Comparison of ENCODE assay signal across 11 mouse cellular contexts in the genomic region with DNA sequence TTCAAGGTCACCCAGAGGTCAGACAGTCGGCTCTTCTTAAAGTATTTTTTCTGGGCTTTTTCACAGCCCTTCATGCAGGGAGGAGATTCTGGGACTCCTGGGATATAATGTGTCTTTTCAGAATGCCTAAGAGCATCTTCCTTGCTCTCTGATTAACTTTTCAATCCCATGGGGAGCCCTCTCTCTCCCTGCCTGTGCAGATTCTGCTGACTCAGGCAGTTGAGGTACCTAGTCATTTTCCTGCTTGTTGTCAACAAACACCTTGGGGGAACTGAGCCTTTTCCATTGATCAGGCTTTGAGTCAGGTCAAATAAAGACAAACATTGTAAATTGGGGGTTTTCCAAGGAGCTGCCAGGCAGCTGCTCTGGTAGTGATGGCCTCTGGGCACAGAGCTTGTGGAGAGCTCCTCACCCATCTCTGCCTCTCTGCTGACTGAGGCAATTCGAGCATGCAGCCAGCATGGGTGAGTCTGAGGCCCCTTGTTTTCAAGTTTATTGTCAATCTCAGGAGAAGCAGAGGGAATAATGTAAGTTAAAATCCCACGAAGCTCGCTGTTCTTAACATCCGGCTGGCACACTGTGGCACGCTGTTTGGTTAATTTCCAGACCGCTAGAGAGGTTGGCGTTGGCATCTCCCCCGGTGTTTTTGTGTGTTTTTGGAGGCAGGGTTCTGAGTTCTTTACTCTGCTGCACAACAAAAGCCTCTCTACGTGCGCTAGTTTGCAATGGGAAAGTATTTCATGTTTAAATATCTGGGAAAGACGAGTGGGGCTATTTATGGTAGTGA.
DNase-seq lines count a peak whose midpoint lies in the region; ATAC-seq and TF ChIP-seq lines count a peak whose summit lies in the region.
"Had no signal": no experiment of that assay in that cellular context is flagged by ENCODE, and none has a peak within 500 bp of the region (broad histone marks: within the 10 kb centered on the region; RNA-seq: fewer than 3 reads in every experiment).

No protein-coding gene starts in this region.

- no peak overlapping the region for H3K4me3 ChIP-seq in forebrain, postnatal 0 days (ENCODE audit: low read depth, low read length)
- H3K4me3 ChIP-seq in midbrain, embryonic 12.5 days: no peak overlapping the region
- H3K4me3 ChIP-seq: liver, embryonic 15.5 days had no signal

- peak; percentile 9 for DNase-seq in testis, postnatal 14 days (ENCODE audit: low spot score)
- no peak for DNase-seq in testis, postnatal 10 days (ENCODE audit: low spot score)
- peak; percentile 55 for DNase-seq in forebrain, postnatal 0 days
- DNase-seq in ovary, postnatal 14 days (ENCODE audit: low spot score): no peak
- DNase-seq in kidney, postnatal 4 days: no peak
- DNase-seq in adrenal gland, postnatal 4 days (ENCODE audit: low spot score in 2 of 2): no peak
- DNase-seq: cerebellum, adult 2 months; heart, adult 18-20 months; right cerebral cortex, postnatal 4 days had no signal

- 13% methylated on average over 12 of the region's 12 CpGs for WGBS in forebrain, postnatal 0 days
- whole genome bisulfite sequencing in midbrain, embryonic 12.5 days: 63% methylated on average over 12 of the region's 12 CpGs

- no peaks in the 10 kb centered on the region for H3K27me3 ChIP-seq in forebrain, postnatal 0 days (ENCODE audit: insufficient read depth, low read length)
- H3K27me3 ChIP-seq in midbrain, embryonic 12.5 days: no peaks in the 10 kb centered on the region
- H3K27me3 ChIP-seq: liver, embryonic 15.5 days had no signal

- no peaks in the 10 kb centered on the region for H3K9me3 ChIP-seq in forebrain, postnatal 0 days (ENCODE audit: low read length)
- no peaks in the 10 kb centered on the region for H3K9me3 ChIP-seq in midbrain, embryonic 12.5 days
- H3K9me3 ChIP-seq: liver, embryonic 15.5 days had no signal

- H3K36me3 ChIP-seq in forebrain, postnatal 0 days (ENCODE audit: insufficient read depth): no peaks in the 10 kb centered on the region
- no peaks in the 10 kb centered on the region for H3K36me3 ChIP-seq in midbrain, embryonic 12.5 days
- H3K36me3 ChIP-seq: liver, embryonic 15.5 days had no signal

- no peak overlapping the region for H3K27ac ChIP-seq in forebrain, postnatal 0 days (ENCODE audit: low read depth, low read length)
- H3K27ac ChIP-seq in midbrain, embryonic 12.5 days (replicated peaks): peak overlapping the region; percentile 49; the same call in 1 of the 2 replicates
- H3K27ac ChIP-seq: liver, embryonic 15.5 days had no signal

- ATAC-seq in forebrain, postnatal 0 days: peak; percentile 49
- no peak for ATAC-seq in midbrain, embryonic 12.5 days (ENCODE audit: low FRiP score, low read depth)

- no peak for TF ChIP-seq CTCF in forebrain, postnatal 0 days (IDR thresholded peaks at IDR 0.05; ENCODE audit: low read depth)

- H3K4me2 ChIP-seq in forebrain, postnatal 0 days (ENCODE audit: low read depth): no peak overlapping the region
- no peak overlapping the region for H3K4me2 ChIP-seq in midbrain, embryonic 12.5 days (replicated peaks)
- H3K4me2 ChIP-seq: liver, embryonic 15.5 days had no signal

- H3K9ac ChIP-seq in forebrain, postnatal 0 days: no peak overlapping the region
- H3K9ac ChIP-seq in midbrain, embryonic 12.5 days (replicated peaks): no peak overlapping the region
- H3K9ac ChIP-seq: liver, embryonic 15.5 days had no signal

- H3K4me1 ChIP-seq in forebrain, postnatal 0 days (ENCODE audit: insufficient read depth): peaks cover 22% of the 10 kb centered on the region
- H3K4me1 ChIP-seq in midbrain, embryonic 12.5 days: peaks cover 18% of the 10 kb centered on the region
- H3K4me1 ChIP-seq: liver, embryonic 15.5 days had no signal

Comparison
In these comparisons a context has a peak if more than half of its experiments do, and no peak if none do; other contexts are left out.
1. DNase-seq: peak in testis, postnatal 14 days (single experiment) and forebrain, postnatal 0 days (single experiment); none in testis, postnatal 10 days (single experiment), ovary, postnatal 14 days (single experiment), kidney, postnatal 4 days (0 of 2) and adrenal gland, postnatal 4 days (0 of 2).